Mouse (Mus musculus) liver, embryonic 14.5 days (tissue): ENCODE results near the gene Trpv4.

Source experiments
- CTCF ChIP-seq: IDR thresholded peaks from 2 replicates; pipeline ENCODE4 v1.5.1; 2016; ENCODE audit warnings: antibody characterized with exemption, low read depth, control low read depth
- EP300 ChIP-seq: IDR thresholded peaks from 2 replicates; pipeline ENCODE4 v1.6.1; 2016; ENCODE audit warnings: antibody characterized with exemption, low read depth

GRCm38 (mm10) chr5:114608516-114608915 lies 49.7 kb downstream of the Trpv4 start:
- TF ChIP-seq CTCF (peak; percentile 92), EP300 (no peak)
